Mouse (Mus musculus): ENCODE measurements around the gene Sgta. TPM values are rescaled to one million over a fixed set of nuclear protein-coding genes. Genes with fewer than 3 reads are reported as not detected.

Gene Sgta
- polyA plus RNA-seq, 1 experiment from 2014 or later: 334 TPM

- Histone ChIP-seq H3K9me3 (ENCODE audit: control insufficient read depth, low read length) (no peaks in the 10 kb centered on the region), H3K4me3 (ENCODE audit: low read length) (peak within 1 kb of the TSS; percentile 60), H3K27ac (ENCODE audit: low read depth, low read length) (peak within 1 kb of the TSS; percentile 29), H3K27me3 (replicated peaks; ENCODE audit: control insufficient read depth, insufficient read depth, low read length) (peaks cover 2% of the 10 kb centered on the region), H3K36me3 (ENCODE audit: control insufficient read depth, insufficient read depth, low read length) (peaks cover 9% of the 10 kb centered on the region), H3K4me2 (ENCODE audit: low read length) (peak within 1 kb of the TSS; percentile 91), H3K4me1 (ENCODE audit: control insufficient read depth, insufficient read depth, low read depth, low read length) (peaks cover 13% of the 10 kb centered on the region), H3K9ac (ENCODE audit: low read depth, low read length) (peak within 1 kb of the TSS; percentile 94)
- ATAC-seq: peak; percentile 10; the same call in 1 of the 2 replicates
- WGBS: 42% methylated on average over 12 of the region's 12 CpGs
These were observed 34.2 kb downstream of the Sgta start, which contains the start of gene Diras1 for GRCm38 (mm10) chr10:81025639-81026275. TSS of gene Diras1 (minus strand) at chr10:81025662.

- H3K36me3 ChIP-seq (ENCODE audit: control insufficient read depth, insufficient read depth, low read length): peaks cover 4% of the 10 kb centered on the region
- WGBS: 2% methylated on average over 25 of the region's 43 CpGs
- H3K27me3 ChIP-seq (replicated peaks; ENCODE audit: control insufficient read depth, insufficient read depth, low read length): peaks cover 2% of the 10 kb centered on the region
- H3K27ac ChIP-seq (ENCODE audit: low read depth, low read length): peak overlapping the region; percentile 29
- H3K4me3 ChIP-seq (ENCODE audit: low read length): peak overlapping the region; percentile 60
- H3K9ac ChIP-seq (ENCODE audit: low read depth, low read length): peak overlapping the region; percentile 94
- no peaks in the 10 kb centered on the region for H3K9me3 ChIP-seq (ENCODE audit: control insufficient read depth, low read length)
- H3K4me2 ChIP-seq (ENCODE audit: low read length): peak overlapping the region; percentile 91
- ATAC-seq: peak; percentile 56
- H3K4me1 ChIP-seq (ENCODE audit: control insufficient read depth, insufficient read depth, low read depth, low read length): peaks cover 13% of the 10 kb centered on the region
These were observed 34.8 kb downstream of the Sgta start for GRCm38 (mm10) chr10:81025047-81025621.

DNA sequence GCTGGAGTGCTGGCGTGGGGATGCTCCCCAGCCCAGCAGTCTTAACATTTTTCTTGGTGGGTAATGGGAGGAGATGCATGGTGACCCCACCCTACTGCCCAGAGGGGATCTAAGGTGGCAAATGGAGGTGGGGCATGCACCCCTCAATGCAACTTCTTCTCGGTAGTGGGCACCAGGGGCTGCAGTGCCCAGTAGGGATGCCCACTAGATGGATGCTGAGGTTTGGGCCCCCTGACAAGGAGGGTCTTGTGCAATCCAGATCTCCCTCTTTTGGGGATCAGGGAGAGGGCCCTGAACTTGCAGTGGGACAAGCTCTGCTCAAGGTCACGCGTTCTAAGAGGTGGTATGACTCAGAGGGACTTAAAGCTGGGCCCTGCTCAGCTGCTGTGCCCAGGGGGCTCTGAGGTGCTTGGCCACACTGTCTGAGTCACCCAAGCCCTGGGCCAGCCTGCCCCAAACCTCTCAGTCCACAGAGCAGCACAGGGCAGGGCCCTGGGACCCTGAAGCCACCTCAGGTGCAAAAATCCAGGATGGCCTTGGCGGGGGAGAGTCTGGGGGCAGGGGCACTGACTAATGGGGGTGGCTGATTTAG lies 35.5 kb downstream of the Sgta start:
- Histone ChIP-seq H3K36me3 (ENCODE audit: control insufficient read depth, insufficient read depth, low read length) (peaks cover under 1% of the 10 kb centered on the region; the same call in 1 of the 2 replicates), H3K4me2 (ENCODE audit: low read length) (peak overlapping the region; percentile 91), H3K9me3 (ENCODE audit: control insufficient read depth, low read length) (no peaks in the 10 kb centered on the region), H3K4me3 (ENCODE audit: low read length) (peak overlapping the region; percentile 60), H3K4me1 (ENCODE audit: control insufficient read depth, insufficient read depth, low read depth, low read length) (peaks cover 13% of the 10 kb centered on the region), H3K27ac (ENCODE audit: low read depth, low read length) (no peak overlapping the region; the same call in 1 of the 2 replicates), H3K27me3 (replicated peaks; ENCODE audit: control insufficient read depth, insufficient read depth, low read length) (peaks cover 2% of the 10 kb centered on the region), H3K9ac (ENCODE audit: low read depth, low read length) (peak overlapping the region; percentile 94)
- no peak for ATAC-seq
- WGBS: 63% methylated on average over 5 of the region's 5 CpGs

DNA sequence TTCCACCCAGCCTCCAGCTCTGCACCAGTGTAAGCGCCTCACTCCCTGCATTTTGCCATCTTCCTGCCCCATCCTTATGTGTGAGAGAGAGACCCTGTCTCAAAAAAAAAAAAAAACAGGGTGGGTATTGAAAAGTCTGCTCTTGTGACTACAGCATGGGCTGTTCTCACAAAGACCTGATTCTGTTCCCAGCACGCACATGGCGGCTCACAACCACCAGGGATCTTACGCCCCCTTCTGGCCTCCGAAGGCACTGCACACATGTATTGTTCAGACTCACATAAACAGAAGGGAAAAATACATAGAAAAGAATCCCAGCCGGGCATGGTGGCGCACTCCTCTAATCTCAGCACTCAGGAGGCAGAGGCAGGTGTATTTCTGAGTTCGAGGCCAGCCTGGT lies 37.2 kb downstream of the Sgta start:
- ATAC-seq: no peak
- Histone ChIP-seq H3K27me3 (replicated peaks; ENCODE audit: control insufficient read depth, insufficient read depth, low read length) (peaks cover 2% of the 10 kb centered on the region), H3K4me3 (ENCODE audit: low read length) (no peak overlapping the region), H3K9ac (ENCODE audit: low read depth, low read length) (no peak overlapping the region), H3K36me3 (ENCODE audit: control insufficient read depth, insufficient read depth, low read length) (peaks cover 4% of the 10 kb centered on the region; the same call in 1 of the 2 replicates), H3K4me1 (ENCODE audit: control insufficient read depth, insufficient read depth, low read depth, low read length) (peaks cover 13% of the 10 kb centered on the region), H3K4me2 (ENCODE audit: low read length) (no peak overlapping the region; the same call in 1 of the 2 replicates), H3K27ac (ENCODE audit: low read depth, low read length) (no peak overlapping the region), H3K9me3 (ENCODE audit: control insufficient read depth, low read length) (no peaks in the 10 kb centered on the region)
- 68% methylated on average over 8 of the region's 8 CpGs for WGBS

DNA sequence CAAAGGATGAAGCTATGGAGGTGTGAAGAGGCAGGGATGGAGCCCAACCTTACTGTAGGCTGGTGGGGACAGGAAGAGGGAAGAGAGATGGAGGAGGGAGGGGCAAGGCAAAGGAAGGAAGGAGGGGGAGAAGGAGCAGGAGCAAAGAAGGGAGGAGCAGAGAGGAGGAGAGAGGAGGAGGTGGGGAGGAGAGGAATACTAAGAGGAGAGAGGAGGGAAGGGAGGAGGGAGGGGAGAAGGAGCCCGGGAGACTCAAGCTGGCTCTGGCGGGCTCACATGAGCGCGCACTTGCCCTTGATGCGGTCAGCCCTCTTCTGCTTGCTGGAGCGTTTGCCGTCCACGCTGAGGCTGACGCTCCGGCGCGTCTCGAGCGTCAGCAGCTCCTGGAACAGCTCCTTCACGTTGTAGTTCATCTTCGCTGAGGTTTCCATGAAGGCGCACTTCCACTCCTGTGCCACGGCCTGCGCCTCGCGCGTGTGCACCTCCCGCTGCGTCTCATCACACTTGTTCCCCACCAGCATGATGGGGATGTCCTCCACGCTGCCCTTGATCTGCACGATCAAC lies 38.4 kb downstream of the Sgta start:
- Histone ChIP-seq H3K4me2 (ENCODE audit: low read length) (peak overlapping the region; percentile 34), H3K4me1 (ENCODE audit: control insufficient read depth, insufficient read depth, low read depth, low read length) (peaks cover 13% of the 10 kb centered on the region), H3K9me3 (ENCODE audit: control insufficient read depth, low read length) (no peaks in the 10 kb centered on the region), H3K27me3 (replicated peaks; ENCODE audit: control insufficient read depth, insufficient read depth, low read length) (peaks cover 2% of the 10 kb centered on the region; the same call in 1 of the 2 replicates), H3K27ac (ENCODE audit: low read depth, low read length) (no peak overlapping the region), H3K4me3 (ENCODE audit: low read length) (no peak overlapping the region), H3K9ac (ENCODE audit: low read depth, low read length) (peak overlapping the region; percentile 25), H3K36me3 (ENCODE audit: control insufficient read depth, insufficient read depth, low read length) (peaks cover 4% of the 10 kb centered on the region; the same call in 1 of the 2 replicates)
- ATAC-seq: no peak
- WGBS: 20% methylated on average over 18 of the region's 26 CpGs

- no peaks in the 10 kb centered on the region for H3K9me3 ChIP-seq (ENCODE audit: control insufficient read depth, low read length)
- no peak overlapping the region for H3K4me3 ChIP-seq (ENCODE audit: low read length)
- peaks cover 4% of the 10 kb centered on the region; the same call in 1 of the 2 replicates for H3K36me3 ChIP-seq (ENCODE audit: control insufficient read depth, insufficient read depth, low read length)
- peaks cover 14% of the 10 kb centered on the region for H3K4me1 ChIP-seq (ENCODE audit: control insufficient read depth, insufficient read depth, low read depth, low read length)
- H3K4me2 ChIP-seq (ENCODE audit: low read length): no peak overlapping the region
- WGBS: 51% methylated on average over 2 of the region's 2 CpGs
- no peak for ATAC-seq
- no peak overlapping the region for H3K27ac ChIP-seq (ENCODE audit: low read depth, low read length)
- H3K9ac ChIP-seq (ENCODE audit: low read depth, low read length): no peak overlapping the region; the same call in 1 of the 2 replicates
- peaks cover 2% of the 10 kb centered on the region; the same call in 1 of the 2 replicates for H3K27me3 ChIP-seq (replicated peaks; ENCODE audit: control insufficient read depth, insufficient read depth, low read length)
These were observed 39.8 kb downstream of the Sgta start for GRCm38 (mm10) chr10:81020207-81020606.

GRCm38 (mm10) chr10:81019687-81020086 lies 40.3 kb downstream of the Sgta start:
- H3K36me3 ChIP-seq (ENCODE audit: control insufficient read depth, insufficient read depth, low read length): peaks cover 4% of the 10 kb centered on the region; the same call in 1 of the 2 replicates
- H3K9me3 ChIP-seq (ENCODE audit: control insufficient read depth, low read length): no peaks in the 10 kb centered on the region
- ATAC-seq: no peak
- H3K4me3 ChIP-seq (ENCODE audit: low read length): no peak overlapping the region
- peaks cover 2% of the 10 kb centered on the region; the same call in 1 of the 2 replicates for H3K27me3 ChIP-seq (replicated peaks; ENCODE audit: control insufficient read depth, insufficient read depth, low read length)
- peaks cover 14% of the 10 kb centered on the region for H3K4me1 ChIP-seq (ENCODE audit: control insufficient read depth, insufficient read depth, low read depth, low read length)
- H3K27ac ChIP-seq (ENCODE audit: low read depth, low read length): no peak overlapping the region
- 77% methylated on average over 6 of the region's 6 CpGs for WGBS
- no peak overlapping the region; the same call in 1 of the 2 replicates for H3K9ac ChIP-seq (ENCODE audit: low read depth, low read length)
- no peak overlapping the region for H3K4me2 ChIP-seq (ENCODE audit: low read length)

DNA sequence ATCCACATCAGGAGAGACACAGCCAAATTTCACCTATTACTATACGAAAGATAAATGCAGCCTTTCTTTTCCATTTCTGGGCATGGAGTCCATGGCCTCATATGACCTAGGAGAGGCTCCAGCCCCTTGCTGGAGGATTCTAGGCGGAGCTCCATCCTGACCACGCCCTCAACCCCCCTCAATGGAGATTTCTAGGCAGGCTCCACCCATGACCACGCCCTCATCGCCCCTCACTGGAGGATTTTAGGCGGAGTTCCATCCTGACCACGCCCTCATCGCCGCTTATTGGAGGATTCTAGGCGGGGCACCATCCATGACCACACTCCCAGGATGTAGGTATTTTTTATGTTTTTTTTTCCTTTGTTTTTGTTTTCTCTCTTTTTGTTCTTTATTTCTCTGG lies 41.7 kb downstream of the Sgta start:
- peaks cover 4% of the 10 kb centered on the region; the same call in 1 of the 2 replicates for H3K36me3 ChIP-seq (ENCODE audit: control insufficient read depth, insufficient read depth, low read length)

DNA sequence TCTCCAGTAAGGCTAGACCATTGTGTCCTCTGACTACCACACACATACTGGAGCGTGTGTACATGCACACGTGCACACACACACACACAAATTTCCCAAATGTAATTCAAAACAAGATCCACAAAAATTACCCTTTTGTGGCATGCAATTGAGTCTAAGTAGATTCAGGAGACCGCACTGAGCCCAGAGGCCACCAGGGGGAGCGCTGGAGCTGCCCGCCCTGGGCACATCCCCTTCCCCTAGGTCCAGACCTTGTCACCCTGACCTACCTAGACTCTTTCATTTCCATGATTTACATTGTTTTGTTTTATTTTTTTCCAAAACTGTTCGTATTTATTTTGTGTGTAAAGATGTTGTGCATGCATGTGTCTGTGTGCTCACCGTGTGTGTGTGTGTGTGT lies 43.3 kb downstream of the Sgta start:
- H3K9me3 ChIP-seq (ENCODE audit: control insufficient read depth, low read length): no peaks in the 10 kb centered on the region
- H3K27me3 ChIP-seq (replicated peaks; ENCODE audit: control insufficient read depth, insufficient read depth, low read length): no peaks in the 10 kb centered on the region
- H3K9ac ChIP-seq (ENCODE audit: low read depth, low read length): no peak overlapping the region
- no peak overlapping the region for H3K4me2 ChIP-seq (ENCODE audit: low read length)
- H3K4me1 ChIP-seq (ENCODE audit: control insufficient read depth, insufficient read depth, low read depth, low read length): peaks cover 7% of the 10 kb centered on the region; the same call in 1 of the 2 replicates
- H3K36me3 ChIP-seq (ENCODE audit: control insufficient read depth, insufficient read depth, low read length): peaks cover 4% of the 10 kb centered on the region; the same call in 1 of the 2 replicates
- no peak for ATAC-seq
- no peak overlapping the region for H3K27ac ChIP-seq (ENCODE audit: low read depth, low read length)
- H3K4me3 ChIP-seq (ENCODE audit: low read length): no peak overlapping the region
- 8% methylated on average over 7 of the region's 7 CpGs for WGBS

More for the DNA sequence above, 41.7 kb downstream of the Sgta start:
- Histone ChIP-seq H3K9ac (ENCODE audit: low read depth, low read length) (no peak overlapping the region), H3K4me2 (ENCODE audit: low read length) (no peak overlapping the region), H3K4me3 (ENCODE audit: low read length) (no peak overlapping the region), H3K4me1 (ENCODE audit: control insufficient read depth, insufficient read depth, low read depth, low read length) (peaks cover 10% of the 10 kb centered on the region), H3K27me3 (replicated peaks; ENCODE audit: control insufficient read depth, insufficient read depth, low read length) (no peaks in the 10 kb centered on the region), H3K9me3 (ENCODE audit: control insufficient read depth, low read length) (no peaks in the 10 kb centered on the region), H3K27ac (ENCODE audit: low read depth, low read length) (no peak overlapping the region)
- WGBS: 34% methylated on average over 10 of the region's 10 CpGs
- no peak for ATAC-seq

Measured in hindbrain, embryonic 16.5 days (tissue).